Mouse (Mus musculus) WW6 (cell line): Measurements from ENCODE around the gene Clasrp.
"Not testable (repeated sequence)": the region's sequence is repeated elsewhere in the genome, so short reads cannot be mapped to it uniquely, and the experiment has no call there.

Source experiments
- DNase-seq: peaks from one replicate; pipeline ENCODE4 v3.0.0-alpha.2; 2013; ENCODE audit warnings: low read depth, low spot score

Clasrp gene

DNA sequence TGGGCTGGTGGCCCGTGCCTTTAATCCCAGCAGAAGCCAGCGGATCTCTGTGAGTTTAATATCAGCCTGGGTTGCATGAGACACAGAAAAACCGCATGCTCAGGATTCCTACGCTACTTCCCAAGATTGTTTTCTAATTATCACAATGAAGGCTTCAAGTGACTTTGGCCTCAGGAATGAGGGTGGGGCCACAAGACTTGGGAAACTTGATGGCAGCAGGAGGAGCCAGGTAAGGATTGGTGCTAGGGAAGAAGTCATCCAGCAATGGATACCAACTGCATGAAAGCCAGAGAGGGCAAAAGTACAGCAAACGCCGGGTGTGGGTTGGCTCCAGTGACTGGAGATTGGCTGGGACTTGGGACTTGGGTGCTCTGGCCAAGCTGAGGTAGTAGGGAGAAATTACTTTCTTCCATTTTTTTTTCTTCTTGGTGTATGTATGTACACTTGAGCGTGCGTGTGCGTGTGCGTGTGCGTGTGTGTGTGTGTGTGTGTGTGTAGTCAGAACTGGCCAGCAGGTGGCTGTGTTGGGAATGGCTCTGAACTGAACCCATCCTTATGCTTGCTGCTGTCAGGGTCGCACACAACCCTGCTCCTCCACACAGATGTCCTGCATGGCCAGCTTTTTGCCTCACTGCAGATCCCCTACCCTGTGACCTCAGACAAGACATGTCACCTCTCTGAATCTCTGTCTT lies 5.5 kb upstream of the Clasrp start:
- no peak for DNase-seq

- DNase-seq, result no peak
These were observed 3.0 kb upstream of the Clasrp start for GRCm38 (mm10) chr7:19607291-19607690.

GRCm38 (mm10) chr7:19604606-19605214 lies 424 bp upstream of the Clasrp start:
- not testable (repeated sequence) for DNase-seq

DNA sequence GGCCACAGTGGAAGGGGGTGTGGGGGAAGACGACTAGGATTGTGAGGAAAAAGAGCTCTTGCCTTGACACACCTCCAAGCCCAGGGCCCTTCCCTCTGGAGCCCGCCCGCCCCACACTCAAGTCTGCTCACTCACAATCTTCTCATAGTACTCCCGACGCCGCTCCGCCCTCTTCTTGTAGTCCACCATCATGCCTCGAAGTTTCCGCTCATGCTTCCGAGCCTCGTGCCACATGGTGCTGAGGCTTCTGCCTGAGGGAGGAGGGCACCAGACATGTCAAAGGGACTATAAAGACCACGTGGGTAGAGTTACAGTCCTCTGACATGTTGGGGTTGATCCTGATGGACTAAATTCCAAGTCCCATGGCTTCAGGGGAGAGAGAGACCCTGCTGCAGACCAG lies 1.2 kb downstream of the Clasrp start:
- DNase-seq, result no peak

GRCm38 (mm10) chr7:19600562-19600961 lies 3.7 kb downstream of the Clasrp start:
- no peak for DNase-seq

DNA sequence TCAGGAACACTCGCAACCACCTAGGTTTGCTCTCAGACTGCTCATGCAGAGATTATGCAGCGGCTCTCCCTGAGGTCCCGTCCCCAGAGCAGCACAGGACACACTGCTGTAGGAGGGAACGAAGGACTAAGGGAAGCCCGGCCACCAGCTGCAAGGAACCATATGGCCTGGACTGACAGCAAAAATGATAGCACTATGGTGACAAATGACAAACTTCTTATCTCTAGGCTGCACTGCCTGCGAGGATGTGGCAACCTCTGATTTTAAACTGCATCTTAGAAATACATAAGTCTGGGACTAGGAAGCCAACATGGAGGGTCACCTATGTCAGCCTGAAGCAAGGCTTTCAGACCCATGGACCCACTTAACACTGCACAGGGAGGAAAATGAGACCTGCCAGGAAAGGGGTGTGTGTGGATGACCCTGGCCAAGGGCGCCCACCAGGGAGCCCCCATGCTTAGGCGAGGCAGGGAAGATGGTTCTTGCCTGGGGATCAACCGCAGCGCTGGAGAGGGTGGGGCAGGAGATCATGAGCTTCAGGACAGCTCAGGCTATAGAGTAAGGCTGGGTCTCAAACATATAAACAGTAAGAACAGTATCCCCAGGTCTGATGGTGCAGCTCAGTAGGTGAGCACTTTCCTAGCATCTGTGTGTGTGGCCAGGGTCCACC lies 11.1 kb downstream of the Clasrp start:
- no peak for DNase-seq

- DNase-seq, result no peak
These were observed 14.4 kb downstream of the Clasrp start for GRCm38 (mm10) chr7:19589917-19590316.

GRCm38 (mm10) chr7:19589207-19589606 lies 15.1 kb downstream of the Clasrp start:
- no peak for DNase-seq

DNA sequence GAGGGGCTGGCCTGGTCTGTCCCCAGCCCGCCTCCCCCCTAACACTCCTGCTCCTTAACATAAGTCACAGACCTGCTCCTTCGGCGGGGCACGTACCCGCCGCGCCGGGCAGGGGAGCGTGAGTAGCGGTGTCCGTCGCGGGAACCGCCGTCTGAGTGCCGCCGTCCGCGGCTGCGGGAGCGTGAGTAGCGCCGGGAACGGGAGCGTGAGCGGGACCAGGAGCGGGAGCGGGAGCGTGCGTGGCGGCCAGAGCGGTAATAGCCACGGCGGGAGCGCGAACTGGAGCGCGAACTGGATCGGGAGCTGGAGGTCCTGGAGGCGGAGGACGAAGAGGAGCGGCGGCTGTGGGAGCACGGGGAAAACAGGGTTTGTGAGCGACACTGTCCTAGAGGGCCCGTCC lies 18.0 kb downstream of the Clasrp start:
- no peak for DNase-seq

- no peak for DNase-seq
These were observed 23.7 kb downstream of the Clasrp start for GRCm38 (mm10) chr7:19580634-19581033.

DNA sequence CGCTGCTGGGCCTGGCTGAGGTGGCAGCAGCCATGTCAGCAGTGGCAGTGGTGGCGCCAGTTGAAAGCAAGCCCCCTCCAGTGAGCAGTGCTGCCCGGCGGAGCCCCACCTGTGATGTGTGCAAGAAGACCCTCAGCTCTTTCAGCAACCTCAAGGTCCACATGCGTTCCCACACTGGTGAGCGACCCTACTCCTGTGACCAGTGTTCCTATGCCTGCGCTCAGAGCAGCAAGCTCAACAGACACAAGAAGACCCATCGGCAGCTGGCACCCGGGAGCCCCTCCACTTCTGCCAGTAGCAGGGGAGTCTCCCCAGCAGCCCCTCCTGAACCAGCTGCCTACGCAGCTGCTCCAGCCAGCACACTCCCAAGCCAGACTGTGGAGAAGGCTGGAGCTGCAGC lies 24.5 kb downstream of the Clasrp start:
- no peak for DNase-seq

DNA sequence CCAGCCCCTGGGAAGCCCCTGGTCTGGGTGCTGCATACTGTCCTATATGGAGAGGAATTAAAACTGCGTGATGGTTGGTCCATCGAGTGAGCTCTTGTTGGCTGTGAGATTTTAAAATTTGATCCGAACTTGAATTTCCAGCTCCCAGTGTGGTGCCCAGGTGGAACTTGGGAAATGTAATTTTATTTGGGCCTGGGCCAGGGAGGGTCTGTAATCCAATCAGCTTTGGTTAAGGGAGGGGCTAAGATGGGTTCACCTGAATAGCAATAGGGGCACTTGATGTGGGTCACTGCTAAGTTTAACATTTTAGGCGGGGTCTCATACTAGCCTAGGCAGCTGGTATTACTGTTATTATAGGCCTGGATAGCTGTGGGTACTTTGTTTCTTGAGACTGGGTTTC lies 25.9 kb downstream of the Clasrp start:
- no peak for DNase-seq

DNA sequence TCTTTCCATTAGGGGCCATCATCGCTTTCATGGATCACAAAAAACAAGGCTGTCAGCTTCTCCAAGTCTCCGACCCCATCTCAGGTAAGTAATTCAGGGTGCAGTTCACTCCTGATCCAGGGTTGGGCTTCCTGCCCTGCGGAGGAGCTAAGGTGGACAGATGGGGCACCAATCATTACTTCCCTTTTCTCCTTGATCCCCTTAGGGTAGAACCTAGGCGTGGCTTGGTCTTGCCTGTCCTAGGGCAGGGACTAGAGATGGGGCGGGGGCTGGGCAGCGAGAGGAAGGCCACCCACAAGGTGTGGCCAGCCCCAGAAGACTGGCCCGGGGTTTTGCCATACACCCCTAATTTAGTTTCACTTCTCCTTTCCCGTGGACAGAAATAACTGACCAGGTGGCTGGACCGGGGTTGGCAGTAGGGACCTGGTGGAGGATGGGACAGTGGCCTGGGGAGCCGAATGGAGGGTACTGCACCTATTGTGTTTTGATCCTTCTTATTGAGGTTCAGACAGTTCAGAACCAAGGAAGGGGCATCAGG lies 26.3 kb downstream of the Clasrp start:
- DNase-seq, result no peak

DNA sequence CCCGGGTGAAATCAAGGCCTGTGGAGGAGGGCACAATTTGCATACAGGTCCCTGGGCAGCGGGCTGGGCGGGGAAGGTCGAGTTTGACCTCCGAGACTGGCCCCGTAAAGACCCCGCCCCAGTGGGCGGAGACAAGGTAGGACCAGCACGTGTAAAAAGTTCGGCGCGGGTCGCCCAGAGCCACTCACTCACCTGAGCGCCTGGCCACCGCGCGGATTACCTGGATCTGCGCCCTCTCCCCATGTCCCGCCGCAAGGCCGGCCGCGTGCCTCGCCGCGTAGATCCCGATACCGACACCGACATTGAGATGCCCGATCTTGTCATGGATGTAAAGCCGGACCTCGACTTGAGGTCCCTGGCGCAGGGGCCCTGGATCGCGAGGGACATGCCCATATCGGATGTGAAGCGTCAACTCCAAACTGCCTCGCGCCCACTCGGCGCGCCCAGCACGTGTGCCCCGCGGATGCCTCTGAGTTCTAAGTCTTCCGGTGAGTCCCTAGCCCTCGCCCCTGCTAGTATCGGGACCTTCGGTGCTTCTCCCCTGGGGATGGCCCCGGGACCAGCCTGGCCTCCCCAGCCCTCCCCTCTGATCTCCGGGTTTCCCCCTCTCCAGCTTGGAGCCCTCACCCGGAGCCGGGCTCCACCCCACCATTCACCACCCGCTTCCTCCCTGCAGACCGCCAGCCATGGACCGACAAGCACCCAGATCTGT lies 27.0 kb downstream of the Clasrp start, which contains the start of the genes Zfp296 and Gemin7:
Zfp296 (plus strand) TSS at position 147 of the 712 bp plus-strand sequence.
Gemin7 (minus strand) TSS at position 455 of the 712 bp plus-strand sequence.
- DNase-seq, result no peak

DNA sequence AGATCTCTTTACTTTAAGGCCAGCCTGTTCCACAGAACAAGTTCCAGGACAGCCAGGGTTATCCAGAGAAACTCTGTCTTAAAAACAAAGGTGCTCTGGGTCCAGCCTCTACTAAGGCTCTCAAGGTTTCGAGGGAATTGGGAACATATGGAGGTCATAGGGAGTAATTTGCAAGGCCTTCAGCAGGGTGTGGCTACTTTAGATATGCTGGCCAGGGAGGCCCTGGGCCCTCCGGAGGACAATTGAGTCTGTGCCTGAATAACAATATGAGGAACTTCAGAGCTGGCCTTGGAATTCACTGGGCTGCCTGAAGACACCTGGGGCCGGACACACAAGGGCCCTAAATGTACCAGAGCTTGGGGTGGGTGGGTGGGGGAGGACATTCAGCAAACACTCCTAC lies 28.7 kb downstream of the Clasrp start:
- no peak for DNase-seq

DNA sequence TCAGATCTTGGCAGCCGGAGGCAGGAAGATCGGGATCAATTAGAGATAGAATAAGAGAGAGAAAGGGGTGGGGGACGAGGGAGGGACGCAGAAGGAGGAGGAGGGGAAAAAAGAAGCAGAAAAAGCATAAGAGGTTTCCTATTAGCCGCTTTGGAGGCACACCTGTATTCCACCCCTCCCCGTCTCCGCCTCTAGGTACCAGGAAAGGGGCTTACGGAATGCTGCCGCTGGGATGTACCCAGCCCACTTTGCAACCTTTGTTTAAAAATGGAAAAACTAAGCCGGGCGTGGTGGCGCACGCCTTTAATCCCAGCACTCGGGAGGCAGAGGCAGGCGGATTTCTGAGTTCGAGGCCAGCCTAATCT lies 30.5 kb downstream of the Clasrp start:
- DNase-seq, result peak; percentile 61

DNA sequence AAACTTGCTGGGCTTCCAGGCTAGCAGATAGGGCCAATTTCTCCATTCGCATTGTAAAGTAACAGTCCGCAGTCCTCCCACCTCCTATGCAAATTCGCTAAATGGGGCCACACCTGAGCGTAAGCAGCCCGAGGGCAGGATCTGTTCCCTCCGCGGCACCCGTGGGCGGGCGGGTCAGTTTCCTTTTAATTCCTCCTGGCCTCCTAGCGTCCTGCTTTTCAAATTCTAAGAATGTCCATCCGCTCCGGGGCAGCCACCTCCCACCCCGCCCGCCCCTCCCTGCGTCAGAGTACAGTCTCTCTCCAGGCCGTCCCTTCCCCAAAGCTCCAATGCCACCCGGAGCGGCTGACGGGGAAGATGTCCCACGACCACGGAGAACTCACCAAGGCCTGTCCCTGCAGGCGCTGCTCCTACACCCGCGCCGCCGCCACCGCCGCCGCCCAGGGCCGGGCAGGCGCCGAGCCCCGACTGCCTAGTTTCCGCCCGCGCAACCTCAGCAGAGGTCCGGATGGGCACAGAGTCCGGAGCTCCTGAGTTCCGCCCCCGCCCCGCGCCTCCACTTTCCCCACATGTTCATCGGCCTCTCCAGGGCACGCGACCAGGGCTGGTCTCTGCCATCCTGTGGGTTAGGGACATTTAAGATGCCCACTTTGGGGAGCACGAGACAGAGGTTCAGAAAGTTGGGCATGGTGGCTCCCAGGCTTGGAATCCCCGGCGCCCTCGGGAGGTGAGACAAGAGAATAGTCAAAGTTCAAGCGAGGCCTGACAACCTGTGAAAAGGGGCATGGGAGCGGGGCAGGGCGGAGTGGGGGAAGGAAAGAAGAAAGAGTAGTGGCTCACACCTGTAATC lies 31.1 kb downstream of the Clasrp start:
- peak; percentile 76 for DNase-seq

DNA sequence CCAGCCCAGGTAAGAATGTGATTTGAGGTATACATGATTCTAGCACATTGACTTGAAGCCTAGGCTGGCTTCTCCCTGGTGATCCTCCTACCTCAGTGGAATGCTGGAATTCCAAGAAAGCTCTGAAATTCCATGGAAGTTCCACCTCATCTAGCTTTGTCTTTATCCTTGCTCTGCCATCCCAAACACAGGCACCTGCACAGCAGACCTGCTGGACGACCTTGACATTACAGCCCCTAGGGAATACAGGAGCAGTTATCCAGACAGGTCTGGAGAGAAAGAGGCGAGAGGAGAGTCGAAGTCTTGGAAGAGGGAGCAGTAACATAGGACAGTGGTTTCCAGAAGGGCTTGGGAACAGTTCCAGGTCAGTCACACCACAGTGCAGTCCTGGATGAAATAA lies 34.6 kb downstream of the Clasrp start:
- no peak for DNase-seq

GRCm38 (mm10) chr7:19567426-19567825 lies 36.9 kb downstream of the Clasrp start:
- no peak for DNase-seq

GRCm38 (mm10) chr7:19565803-19566202 lies 38.5 kb downstream of the Clasrp start:
- no peak for DNase-seq

DNA sequence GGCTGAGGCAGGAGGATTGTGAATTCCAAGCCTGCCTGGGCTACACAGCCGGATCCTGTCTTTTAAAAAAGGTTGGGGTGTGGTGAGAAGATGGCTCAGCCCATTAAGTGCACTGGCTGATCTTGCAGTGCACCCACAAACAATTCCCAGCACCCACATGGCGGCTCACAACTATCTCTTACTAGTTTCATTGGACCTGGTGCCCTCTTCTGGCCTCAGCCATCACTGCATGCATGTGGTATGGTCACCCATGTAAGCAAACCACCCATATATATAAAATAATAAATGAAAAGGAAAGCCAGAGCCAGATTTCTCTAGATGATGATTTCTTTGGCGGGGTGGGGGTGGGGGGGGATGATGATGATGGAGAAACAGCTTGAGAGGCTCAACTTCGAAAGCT lies 39.8 kb downstream of the Clasrp start:
- no peak for DNase-seq
